Mouse (Mus musculus): ENCODE measurements at regions not wholly inside any gene's neighbourhood (a gene's known extent, or its start where the extent isn't known, plus 50 kb on each side); places are given as distances from the start of the nearest gene placed in this dataset.

DNA sequence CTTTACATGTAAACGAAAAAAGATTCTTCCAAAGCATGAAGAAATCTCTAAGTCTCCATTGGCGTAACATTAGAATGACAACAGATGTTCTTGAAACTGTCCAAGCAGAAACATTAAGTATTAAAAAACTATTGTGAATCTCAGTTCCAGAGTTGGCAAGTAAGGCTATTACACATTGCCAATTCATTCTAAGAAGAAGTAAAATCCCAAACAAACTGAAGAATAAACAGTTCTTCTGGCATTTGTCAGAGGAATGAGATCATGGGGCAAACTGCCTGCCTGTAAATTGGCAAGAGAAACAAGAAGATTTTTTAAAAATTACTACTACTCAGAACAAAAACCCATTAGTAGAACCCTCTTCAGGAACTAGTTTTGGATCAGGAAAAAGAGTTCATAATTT is 680.1 kb downstream of the Nova1 start:
- intact Hi-C loops (cut with DNase I) = no loop called here
- peak; percentile 7 for DNase-seq (ENCODE audit: low spot score)

DNA sequence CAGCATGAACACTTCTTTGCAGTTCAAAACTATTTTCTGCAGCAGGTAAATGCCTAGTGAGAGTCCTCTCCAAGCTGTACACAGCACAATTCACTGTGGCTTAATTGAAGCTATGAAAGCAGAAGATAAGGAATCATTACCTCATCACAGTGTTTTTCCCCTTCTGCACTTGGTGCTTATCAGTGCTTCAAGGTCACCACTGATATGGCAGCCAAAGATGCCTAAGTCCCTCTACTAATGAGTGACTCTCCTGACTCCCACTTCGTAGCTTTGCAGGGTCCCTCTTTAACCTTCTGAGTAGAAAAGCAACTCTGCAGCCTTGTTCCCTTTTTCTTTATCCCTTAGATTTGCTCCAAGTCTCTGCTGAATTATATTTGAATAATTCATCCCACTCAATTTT is 692.9 kb downstream of the Nova1 start:
- intact Hi-C loops (cut with DNase I) = no loop called here

DNA sequence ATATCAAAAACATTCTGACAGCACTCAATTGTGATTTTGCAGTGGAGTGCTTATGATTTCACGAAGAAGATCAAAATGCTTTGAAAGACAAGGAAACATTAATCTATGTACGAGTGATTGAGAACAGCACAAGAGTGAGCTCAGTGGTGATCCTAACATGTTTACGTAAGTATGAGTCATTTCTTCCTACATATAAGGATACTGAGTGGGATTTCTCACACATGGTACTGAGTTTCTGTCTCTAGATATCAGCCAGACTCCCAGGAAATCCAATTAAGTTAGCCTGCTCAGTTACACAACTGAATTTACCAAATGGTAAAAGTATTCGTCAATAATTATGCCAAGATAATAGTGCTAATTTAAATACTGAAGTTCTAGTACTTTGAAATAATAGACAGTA is 707.4 kb downstream of the Nova1 start:
- no peak for DNase-seq (ENCODE audit: low spot score)
- intact Hi-C loops (cut with DNase I) = no loop called here

More for the DNA sequence above, 692.9 kb downstream of the Nova1 start:
- DNase-seq (ENCODE audit: low spot score) = no peak

DNA sequence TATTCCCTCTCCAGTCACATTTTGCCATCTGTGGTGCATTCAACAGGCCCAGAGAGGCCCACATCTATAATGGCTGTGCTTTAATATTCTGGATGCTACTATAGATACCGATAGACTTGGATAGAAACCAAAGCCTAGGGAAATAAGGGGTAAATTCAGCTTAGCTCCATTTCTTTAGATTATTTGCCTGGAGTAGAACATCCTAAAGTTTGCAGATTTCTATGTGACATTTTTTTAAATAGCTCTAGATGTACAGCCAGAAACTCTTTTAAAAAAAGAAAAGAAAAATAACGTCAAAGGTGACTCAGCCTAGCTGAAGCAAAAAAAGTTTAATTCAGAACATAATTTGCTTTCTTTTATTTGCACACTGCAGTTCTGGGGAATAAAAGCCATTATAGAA is 735.4 kb downstream of the Nova1 start:
- no peak for DNase-seq (ENCODE audit: low spot score)
- intact Hi-C loops (cut with DNase I) = no loop called here

DNA sequence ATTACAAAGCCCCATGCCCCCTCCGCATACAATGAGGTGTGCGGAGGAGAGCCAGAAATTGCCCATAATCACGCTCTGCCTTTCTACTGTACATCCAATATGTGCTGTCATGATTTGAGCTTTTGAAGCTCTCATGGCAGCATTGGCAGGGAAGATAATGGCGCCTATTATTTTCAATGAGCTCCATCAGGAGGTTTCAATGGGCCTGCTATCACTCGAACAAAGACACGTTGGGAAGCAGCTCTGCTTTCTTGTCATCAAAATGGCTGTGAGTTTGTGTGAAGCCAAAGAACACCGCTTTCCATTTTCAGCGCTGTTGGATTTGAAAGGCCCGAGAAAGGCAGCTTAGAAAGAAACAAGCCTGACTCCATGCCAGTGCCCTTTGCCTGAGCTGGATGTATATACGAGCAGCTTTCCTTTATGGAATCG is 742.9 kb downstream of the Nova1 start:
- intact Hi-C loops (cut with DNase I) = no loop called here

DNA sequence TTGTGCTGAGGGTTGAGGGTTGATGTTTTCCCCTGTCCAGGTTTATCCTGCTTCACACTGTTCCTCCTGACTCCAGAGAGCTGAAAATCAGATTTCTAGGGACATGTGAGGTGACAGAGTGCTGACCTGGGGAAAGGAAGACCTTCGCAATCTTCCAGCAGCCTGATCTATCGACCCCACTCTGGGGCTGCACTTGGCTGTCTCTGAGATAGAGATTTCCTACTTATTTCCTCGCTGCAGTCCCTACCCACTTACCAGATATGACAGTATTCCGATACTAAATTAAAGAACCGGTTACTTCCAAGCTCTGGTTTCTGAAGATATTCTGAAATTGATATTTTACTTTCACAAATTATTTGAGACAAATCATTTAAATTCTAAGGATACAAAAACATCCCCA is 743.4 kb downstream of the Nova1 start:
- DNase-seq (ENCODE audit: low spot score) = no peak
- intact Hi-C loops (cut with DNase I) = no loop called here

More for the DNA sequence above, 742.9 kb downstream of the Nova1 start:
- DNase-seq (ENCODE audit: low spot score) = no peak

DNA sequence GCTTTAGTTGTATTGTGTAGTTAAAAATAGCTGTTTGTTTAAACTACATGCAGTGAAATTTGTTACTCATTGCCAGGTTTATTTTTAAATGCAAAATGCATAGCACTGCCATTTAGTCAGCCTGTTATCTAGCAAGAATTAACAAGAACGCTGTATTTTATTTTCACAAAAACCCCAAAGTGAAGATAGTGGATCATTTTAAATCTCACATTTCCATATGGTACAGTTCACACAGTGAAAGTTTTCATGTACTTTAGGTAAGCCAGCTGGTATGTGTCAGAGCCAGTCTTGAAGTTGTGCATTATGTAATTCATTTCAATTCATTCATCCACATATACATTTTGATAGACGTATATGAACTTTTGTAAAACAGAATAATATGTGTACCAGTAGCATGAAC is 751.8 kb downstream of the Nova1 start:
- DNase-seq (ENCODE audit: low spot score) = no peak
- intact Hi-C loops (cut with DNase I) = no loop called here

DNA sequence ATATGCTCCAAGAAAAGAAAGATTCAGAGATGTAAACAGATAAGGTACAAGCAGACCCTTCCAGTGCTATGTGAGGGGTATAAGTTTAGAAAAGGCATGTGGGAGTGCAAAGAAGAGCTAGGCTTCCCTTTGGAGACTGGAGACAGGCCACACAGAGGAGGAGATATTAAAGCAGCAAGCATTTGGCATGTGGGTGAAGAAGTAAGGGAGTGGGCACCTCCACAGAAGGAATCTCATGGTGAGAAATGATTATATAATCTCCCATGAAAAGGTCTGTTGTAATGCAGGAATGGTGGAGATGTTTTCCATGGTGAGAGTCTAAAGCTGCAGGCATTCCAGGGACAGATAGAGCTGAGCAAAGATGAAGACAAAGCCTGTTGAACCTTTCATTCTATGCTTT is 778.1 kb downstream of the Nova1 start:
- intact Hi-C loops (cut with DNase I) = no loop called here
- DNase-seq (ENCODE audit: low spot score) = no peak

DNA sequence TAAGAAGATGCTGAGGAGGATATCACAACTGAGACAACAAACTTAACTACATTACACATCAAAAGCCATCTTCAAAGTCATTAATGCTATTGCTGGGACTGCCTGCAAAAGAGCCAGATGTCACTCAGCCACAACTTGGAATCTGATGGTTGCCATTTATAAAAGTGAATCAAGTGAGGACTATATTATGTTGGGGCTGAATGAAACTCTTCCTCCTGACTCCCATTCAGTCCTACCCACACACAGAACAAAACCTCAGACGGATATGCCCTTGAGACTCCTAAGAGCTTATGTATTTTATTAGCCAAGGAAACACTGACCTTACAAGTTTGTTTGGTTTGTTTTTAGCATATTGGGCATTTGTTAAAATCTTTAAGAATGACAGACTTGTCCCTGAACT is 778.5 kb downstream of the Nova1 start:
- intact Hi-C loops (cut with DNase I) = no loop called here

DNA sequence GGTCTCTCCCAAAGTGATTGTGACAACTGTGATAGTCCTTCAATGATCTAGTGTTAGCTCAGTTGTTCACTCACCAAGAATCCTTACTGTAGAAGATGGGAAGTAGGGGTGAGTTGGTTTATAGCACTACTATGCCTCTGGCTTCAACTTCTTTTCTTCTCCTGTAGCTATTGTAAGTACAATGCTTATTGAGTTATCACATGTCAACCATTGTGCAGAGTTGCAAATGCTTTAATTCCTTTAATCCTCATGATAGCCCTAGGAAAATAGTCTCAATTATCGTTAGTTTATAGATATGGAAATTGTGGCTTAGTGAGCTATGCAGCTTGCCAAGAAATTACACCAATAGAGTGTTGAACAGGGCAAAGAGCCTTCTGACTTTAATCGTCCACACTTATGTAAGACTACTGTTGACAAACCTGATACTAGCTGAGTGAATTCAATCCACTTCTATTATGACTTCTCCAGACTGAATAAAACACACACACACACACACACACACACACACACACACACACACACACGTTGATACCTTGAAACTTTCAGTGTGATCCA is 782.1 kb downstream of the Nova1 start:
- no peak for DNase-seq (ENCODE audit: low spot score)
- intact Hi-C loops (cut with DNase I) = no loop called here

More for the DNA sequence above, 778.5 kb downstream of the Nova1 start:
- DNase-seq (ENCODE audit: low spot score) = no peak

DNA sequence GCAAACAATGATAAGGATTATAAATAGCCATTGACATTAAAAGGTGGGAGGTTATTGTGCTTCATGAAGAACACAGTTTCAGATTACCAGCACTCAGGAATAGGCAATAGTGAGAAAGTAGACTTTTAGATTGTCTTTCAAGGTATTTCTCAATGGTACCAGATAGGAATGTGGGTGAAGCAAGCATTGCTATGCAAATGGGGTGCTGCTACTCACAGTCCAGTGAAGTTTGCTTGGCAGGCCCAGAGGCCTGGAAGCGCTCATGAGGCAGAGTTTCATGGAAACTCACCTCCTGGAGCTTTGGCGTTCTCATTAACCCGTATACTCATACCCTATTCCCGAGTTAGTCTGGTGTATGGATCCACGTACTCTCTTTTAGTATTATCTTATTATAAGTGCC is 793.5 kb downstream of the Nova1 start:
- no peak for DNase-seq (ENCODE audit: low spot score)
- intact Hi-C loops (cut with DNase I) = no loop called here

DNA sequence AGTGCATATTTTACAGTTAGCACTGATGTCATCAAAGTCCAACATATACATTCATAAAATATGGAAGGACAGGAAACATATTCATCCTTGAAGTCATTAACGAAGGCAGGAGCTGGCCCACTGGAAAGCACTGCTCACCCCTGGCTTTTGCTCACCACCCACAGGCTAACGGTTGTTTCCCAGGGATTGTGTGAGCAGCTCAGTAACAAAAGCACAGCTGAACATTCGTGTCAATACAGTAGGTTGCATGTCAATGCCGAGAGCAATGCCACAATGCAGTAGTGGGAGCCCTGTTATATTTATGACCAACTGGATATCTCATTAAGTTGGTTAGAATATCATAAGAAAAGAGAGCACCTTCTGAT is 797.2 kb downstream of the Nova1 start:
- no peak for DNase-seq (ENCODE audit: low spot score)
- intact Hi-C loops (cut with DNase I) = no loop called here

DNA sequence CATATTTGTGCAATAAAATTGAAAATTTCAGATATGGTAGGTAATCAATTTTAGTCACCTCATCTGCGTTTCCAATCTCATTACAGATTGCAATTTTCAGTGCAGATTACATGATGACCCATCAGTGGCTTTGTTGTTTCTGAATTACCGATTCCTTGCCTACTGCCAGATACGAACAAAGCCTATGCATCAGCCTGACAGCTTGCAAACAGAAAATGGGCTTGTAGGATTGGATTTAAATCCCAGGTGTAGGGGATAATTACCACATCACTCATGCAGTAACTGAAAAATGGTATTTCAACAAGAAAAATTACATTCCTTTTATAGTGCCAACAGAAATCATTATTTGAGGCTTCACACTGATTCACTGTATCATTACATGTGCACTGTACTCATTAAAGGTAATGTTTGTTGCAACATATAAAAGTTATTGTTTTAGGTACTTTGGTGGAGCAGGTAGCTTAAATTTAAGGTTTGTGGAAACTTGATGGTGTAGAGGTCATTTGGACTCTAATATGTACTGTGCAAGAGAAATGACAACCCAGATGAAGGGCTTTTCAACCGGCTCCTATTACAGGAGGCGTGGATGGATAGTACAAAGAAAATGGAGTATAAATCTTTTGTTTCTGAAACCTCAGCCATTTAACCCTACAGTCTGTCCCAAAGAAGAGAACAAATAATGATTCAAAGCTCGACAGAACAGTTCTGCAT is 797.7 kb downstream of the Nova1 start:
- DNase-seq (ENCODE audit: low spot score) = no peak
- intact Hi-C loops (cut with DNase I) = no loop called here

DNA sequence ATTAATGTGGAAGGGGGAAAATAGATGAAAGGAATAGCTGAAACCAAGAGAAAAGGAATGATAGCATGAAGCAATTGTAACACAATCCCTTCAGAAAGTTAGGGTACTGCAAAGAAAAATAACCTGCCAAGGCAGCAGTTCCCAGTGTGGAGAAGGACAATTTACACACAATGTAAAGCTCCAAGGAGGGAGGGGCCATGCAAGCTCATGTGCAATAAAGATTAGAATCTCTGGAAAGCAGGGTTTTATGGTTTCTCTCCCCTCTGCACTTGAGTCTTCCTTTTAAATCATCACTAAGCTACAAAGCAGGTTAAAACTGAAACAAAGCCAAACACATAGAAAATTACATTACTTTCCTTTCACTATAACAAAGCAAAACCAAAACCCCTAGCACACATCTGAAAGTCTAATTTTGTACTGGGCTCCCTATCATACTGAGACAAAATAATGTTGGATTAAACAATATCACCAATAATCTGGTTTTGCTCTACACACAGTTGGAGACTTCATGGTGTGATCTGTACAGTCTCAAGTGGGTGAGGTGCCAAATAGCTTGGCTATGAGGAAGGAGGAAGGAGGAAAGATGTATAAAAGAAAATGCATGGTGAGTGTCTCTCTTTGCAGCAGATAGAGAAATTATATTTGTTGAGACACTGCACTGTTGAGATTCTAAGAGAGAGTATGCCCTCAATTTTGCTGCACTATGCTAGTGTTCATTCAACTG is 840.9 kb downstream of the Nova1 start:
- DNase-seq (ENCODE audit: low spot score) = no peak
- intact Hi-C loops (cut with DNase I) = no loop called here

DNA sequence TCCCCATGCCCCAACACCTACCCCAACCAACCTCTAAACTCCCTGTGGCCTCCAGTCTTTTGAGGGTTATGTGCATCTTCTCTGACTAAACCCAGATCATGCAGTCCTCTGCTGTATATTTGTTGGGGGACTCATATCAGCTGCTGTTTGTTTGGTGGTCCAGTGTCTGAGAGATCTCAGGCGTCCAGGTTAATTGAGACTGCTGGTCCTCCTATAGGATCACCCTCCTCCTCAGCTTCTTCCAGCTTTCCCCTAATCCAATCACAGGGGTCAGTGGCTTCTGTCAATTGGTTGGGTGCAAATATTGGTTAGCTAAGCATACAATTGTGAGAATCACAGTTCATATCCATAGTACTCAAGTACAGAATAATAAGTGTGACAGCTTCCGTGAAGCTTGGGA is 842.9 kb downstream of the Nova1 start:
- intact Hi-C loops (cut with DNase I) = no loop called here
- no peak for DNase-seq (ENCODE audit: low spot score)

DNA sequence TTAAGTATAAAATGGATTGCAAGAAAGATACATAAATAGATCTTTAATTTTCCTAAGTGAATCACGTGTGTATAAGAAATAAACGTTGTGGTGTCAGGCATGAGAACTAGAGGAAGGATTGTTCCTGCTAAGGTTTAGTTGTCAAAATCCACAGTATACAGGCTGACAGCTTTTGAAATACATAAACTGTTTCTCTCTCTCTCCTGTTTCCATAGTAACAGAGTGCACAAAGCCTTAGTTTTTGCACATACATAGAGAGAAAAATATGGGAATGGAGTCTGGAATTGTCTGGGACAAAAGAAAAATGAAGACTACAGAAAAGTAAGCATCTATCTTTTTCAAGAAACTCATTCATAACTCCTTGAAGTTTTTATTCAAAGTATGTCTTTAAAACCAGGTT is 848.3 kb downstream of the Nova1 start:
- no peak for DNase-seq (ENCODE audit: low spot score)
- intact Hi-C loops (cut with DNase I) = no loop called here

DNA sequence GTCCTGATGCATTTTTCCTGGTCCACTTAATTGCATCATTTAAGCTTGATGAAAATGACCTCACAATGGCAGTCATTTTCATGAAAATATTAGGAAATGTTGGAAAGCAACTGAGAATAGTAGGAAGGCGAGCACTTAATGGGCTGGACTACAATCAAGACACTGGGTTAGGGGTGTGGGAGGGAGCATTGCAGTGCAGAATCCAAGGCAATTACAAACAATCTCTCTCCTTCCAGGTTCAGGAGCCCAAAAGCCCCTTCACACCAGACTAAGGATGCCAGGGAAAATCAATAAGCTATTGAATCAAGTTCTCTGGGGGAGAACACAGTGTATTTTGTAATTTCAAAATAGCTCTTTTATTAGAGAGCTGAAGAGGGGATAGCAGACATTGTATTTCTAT is 848.8 kb downstream of the Nova1 start:
- no peak for DNase-seq (ENCODE audit: low spot score)
- intact Hi-C loops (cut with DNase I) = no loop called here

DNA sequence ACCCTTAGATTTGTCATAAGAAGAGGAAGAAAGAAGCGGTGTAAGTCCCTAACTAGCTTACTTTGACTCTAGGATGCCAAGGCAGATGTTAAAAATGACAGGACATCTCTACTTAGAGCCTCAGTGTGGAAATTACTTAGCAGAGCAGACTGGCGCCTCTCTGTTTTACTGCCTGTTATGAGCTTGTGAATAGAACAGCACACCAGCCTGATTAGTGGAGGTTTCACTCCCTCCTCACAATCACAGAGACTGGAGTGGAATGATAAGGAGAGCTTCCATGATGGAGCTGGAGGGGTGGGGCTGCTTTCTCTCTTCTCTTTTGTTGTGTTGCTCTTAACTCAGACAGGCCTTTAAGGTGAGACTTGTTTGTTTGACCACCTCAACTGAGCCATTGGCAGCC is 871.8 kb downstream of the Nova1 start:
- intact Hi-C loops (cut with DNase I) = no loop called here
- no peak for DNase-seq (ENCODE audit: low spot score)

DNA sequence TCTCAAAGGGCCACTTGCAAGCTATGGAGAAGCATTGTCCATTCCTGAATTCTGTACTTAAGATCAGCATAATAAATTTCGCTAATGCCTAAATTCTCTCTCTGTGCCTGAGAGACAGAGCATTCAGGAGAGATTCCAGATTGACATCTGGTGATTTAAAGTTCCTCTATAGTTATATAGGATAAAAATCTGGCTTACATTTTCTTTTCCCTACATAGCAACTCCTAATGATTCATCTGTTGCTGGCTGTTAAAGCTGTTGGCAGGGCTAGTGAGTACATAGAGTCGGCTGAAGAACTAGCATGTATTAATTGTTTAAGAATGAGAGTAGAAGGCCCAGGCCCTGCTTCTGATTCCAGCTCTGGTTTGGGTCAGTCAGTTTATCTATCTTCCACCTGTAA is 870.0 kb upstream of the Stxbp6 start:
- DNase-seq (ENCODE audit: low spot score) = no peak
- intact Hi-C loops (cut with DNase I) = no loop called here

DNA sequence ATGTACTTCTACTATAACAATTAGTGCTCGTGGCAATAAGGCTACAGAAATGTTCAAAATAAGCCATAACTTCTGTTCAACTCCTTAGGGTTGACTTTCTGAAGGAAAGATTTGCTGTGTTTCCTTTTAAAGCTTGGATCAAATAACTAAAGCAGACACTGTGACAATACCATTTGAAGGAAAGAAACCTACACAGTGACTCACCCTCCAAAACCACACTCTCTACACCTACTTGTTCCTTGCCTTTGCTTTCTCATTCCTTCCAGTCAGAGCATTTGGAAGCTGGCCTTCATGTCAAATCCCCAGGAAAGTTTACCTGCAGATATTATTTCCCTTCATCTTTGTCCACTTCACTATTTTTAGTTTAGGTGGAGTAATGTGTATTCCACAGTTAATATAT is 867.9 kb upstream of the Stxbp6 start:
- intact Hi-C loops (cut with DNase I) = no loop called here
- DNase-seq (ENCODE audit: low spot score) = no peak

DNA sequence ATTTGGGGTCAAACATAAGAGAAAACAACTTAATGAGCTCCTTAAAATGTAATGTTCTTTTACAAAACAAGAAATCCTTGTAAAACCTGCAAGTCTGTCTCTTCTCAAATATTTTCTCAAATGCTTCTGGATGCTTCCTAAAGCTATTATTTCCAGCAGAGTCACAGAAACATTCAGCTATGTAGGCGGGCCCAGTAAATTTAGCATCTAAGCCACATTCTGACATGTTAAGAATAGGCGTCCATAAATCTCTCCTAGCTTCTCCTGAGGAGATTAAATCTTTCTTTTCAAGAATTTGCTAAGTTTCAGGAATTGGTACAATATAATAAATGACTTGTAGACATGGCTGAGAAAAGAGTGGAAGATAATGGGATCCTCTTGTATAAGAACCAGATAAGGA is 858.9 kb upstream of the Stxbp6 start:
- intact Hi-C loops (cut with DNase I) = no loop called here
- no peak for DNase-seq (ENCODE audit: low spot score)

DNA sequence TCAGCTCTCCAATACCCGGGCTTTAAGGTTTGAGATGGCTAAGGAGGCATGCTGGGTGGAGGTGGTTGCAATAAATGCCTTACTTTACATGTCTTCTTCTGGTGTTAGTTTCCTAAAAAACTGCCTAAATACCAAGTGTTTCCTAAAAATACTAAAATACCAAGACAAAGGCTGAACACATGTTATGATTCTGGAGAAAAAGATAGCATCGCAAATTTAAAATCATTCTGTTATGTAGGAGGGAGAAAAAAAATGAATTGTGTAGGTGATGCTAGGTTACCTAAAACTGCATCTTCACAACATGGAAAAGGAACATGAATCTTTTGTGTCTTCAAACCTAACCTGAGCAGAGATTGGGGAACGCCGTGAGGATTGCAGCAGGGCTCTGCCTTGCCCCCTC is 857.7 kb upstream of the Stxbp6 start:
- intact Hi-C loops (cut with DNase I) = no loop called here
- no peak for DNase-seq (ENCODE audit: low spot score)
